ENCODE assay signal across 23 mouse cellular contexts in the genomic region with DNA sequence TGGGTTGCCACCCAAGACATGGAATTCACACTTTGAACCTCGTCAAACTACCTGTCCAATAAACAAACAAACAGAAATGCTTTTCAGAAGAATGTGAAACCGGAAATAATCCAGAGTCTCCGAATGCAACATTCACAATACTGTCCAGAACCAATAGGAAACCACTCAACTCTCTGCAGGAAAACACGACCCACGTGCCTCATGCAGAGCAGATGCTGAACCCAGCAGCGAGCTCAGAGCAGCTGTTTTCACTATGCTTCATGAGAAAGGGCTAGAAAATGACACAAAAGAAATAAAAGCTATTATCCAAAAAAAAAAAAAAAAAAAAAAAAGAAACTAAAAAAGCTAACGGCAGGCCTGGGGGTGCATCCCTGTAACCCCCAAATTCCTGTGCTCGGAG.
A peak's percentile ranks its signal among the peaks of the same experiment; 100 is the strongest.
DNase-seq lines count a peak whose midpoint lies in the region; ATAC-seq and TF ChIP-seq lines count a peak whose summit lies in the region.
"Had no signal": no experiment of that assay in that cellular context is flagged by ENCODE, and none has a peak within 500 bp of the region (broad histone marks: within the 10 kb centered on the region; RNA-seq: fewer than 3 reads in every experiment).

No protein-coding gene starts in this region.

- intact Hi-C loops in gastrocnemius, postnatal 14 days (cut with DNase I; ENCODE audit: low total_unique reads), result no loop called here

- TF ChIP-seq POLR2A in brain, embryonic 14.5 days (IDR thresholded peaks at IDR 0.05; ENCODE audit: borderline replicate concordance, extremely low read depth, insufficient read depth, insufficient read length, poor library complexity, severe bottlenecking), result no peak

- H3K27ac ChIP-seq in limb, embryonic 11.5 days (replicated peaks; ENCODE audit: low read depth, low read length), result no peak overlapping the region
- H3K27ac ChIP-seq: forebrain, embryonic 10.5 days; heart, adult 2 months; heart, embryonic 13.5 days; hindbrain, embryonic 12.5 days; kidney, postnatal 0 days; layer of hippocampus, adult 2 months; macrophage; stomach, postnatal 0 days had no signal

- TF ChIP-seq CTCF in brain, embryonic 14.5 days (IDR thresholded peaks at IDR 0.05; ENCODE audit: borderline replicate concordance, extremely low read depth, insufficient read depth, insufficient read length), result no peak

- H3K27me3 ChIP-seq in limb, embryonic 11.5 days (ENCODE audit: control insufficient read depth, insufficient read depth, low read length), result no peaks in the 10 kb centered on the region
- H3K27me3 ChIP-seq: heart, embryonic 13.5 days; hindbrain, embryonic 12.5 days had no signal

- no peaks in the 10 kb centered on the region for H3K9me3 ChIP-seq in limb, embryonic 11.5 days (ENCODE audit: control insufficient read depth, low read length)
- H3K9me3 ChIP-seq: forebrain, embryonic 10.5 days; heart, embryonic 13.5 days; hindbrain, embryonic 12.5 days had no signal

- H3K4me2 ChIP-seq in limb, embryonic 11.5 days (ENCODE audit: low read depth, severe bottlenecking), result no peak overlapping the region
- H3K4me2 ChIP-seq: heart, embryonic 13.5 days; hindbrain, embryonic 12.5 days; liver, embryonic 11.5 days; midbrain, embryonic 11.5 days had no signal

- H3K36me3 ChIP-seq in limb, embryonic 11.5 days (ENCODE audit: control insufficient read depth, insufficient read depth, low read length), result no peaks in the 10 kb centered on the region
- H3K36me3 ChIP-seq: forebrain, embryonic 10.5 days; heart, embryonic 13.5 days; hindbrain, embryonic 12.5 days had no signal

- H3K4me3 ChIP-seq in limb, embryonic 11.5 days (ENCODE audit: low read depth, low read length), result no peak overlapping the region
- H3K4me3 ChIP-seq: forebrain, embryonic 10.5 days; heart, adult 2 months; heart, embryonic 13.5 days; hindbrain, embryonic 12.5 days; layer of hippocampus, adult 2 months had no signal

- H3K4me1 ChIP-seq in limb, embryonic 11.5 days (ENCODE audit: control insufficient read depth, insufficient read depth, low read length), result peaks cover 22% of the 10 kb centered on the region
- H3K4me1 ChIP-seq: forebrain, embryonic 10.5 days; hindbrain, embryonic 12.5 days had no signal

- H3K9ac ChIP-seq in limb, embryonic 11.5 days (ENCODE audit: low read length), result no peak overlapping the region
- H3K9ac ChIP-seq: heart, embryonic 13.5 days; hindbrain, embryonic 12.5 days; liver, postnatal 0 days had no signal

- DNase-seq in gastrocnemius, postnatal 14 days, result peak; percentile 10
- DNase-seq in gastrocnemius, postnatal 25 days, result no peak
- DNase-seq in brain, adult 2 months (ENCODE audit: low read depth, low spot score), result peak; percentile 33
- peak; percentile 11 for DNase-seq in brain, embryonic 14.5 days (ENCODE audit: low read depth)
- DNase-seq in limb, embryonic 11.5 days (ENCODE audit: low spot score), result peak; percentile 52
- DNase-seq in layer of hippocampus, adult 9-11 months, result no peak
- DNase-seq in cerebellum, adult 9-11 months, result no peak
- DNase-seq: adrenal gland, adult 2 months; cerebellum, adult 8-10 months; heart, adult 2 months; heart, postnatal 14 days; kidney, adult 11 months; liver, postnatal 0 days had no signal

- ATAC-seq in limb, embryonic 11.5 days (ENCODE audit: insufficient number of reproducible peaks, low FRiP score, low TSS enrichment, low read depth), result no peak
- ATAC-seq: liver, postnatal 0 days; lung, postnatal 0 days had no signal

- 50% methylated on average over 8 of the region's 8 CpGs for WGBS in limb, embryonic 11.5 days

Comparison
In these comparisons a context has a peak if more than half of its experiments do, and no peak if none do; other contexts are left out.
1. DNase-seq: peak in gastrocnemius, postnatal 14 days (single experiment), brain, adult 2 months (single experiment), brain, embryonic 14.5 days (single experiment) and limb, embryonic 11.5 days (single experiment); none in gastrocnemius, postnatal 25 days (single experiment), layer of hippocampus, adult 9-11 months (single experiment) and cerebellum, adult 9-11 months (single experiment).